Mouse (Mus musculus): ENCODE measurements around the gene Ptger1. TPM values are rescaled to one million over a fixed set of nuclear protein-coding genes. Genes with fewer than 3 reads are reported as not detected.

Gene Ptger1
- total and polyA plus RNA-seq, 3 experiments = 3.3 to 7.6 TPM; not detected in 1

DNA sequence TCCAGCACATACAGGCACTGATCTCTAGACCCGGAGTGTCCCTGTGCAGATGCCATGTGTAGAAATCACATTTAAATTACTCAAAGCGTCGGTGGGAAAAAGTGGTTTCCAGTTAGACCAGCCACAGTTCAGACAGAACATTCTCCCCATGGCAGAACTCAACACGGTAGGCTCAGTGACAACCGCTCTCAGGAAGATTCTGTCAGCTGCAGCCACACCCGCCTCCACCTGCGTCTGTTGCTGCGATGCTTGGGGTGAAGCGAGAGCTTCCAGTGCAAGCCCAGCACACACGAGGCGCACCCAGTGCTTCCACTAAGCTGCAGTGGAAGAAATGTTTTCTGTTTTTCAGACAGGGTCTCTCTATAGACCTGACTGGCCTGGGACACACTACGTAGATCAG, 13.4 kb downstream of the Ptger1 start:
- peaks cover 79 to 97% of the 10 kb centered on the region in 2 experiments for H3K36me3 ChIP-seq (replicated peaks in 1 of 2; ENCODE audit: control insufficient read depth in 1 of 2, insufficient read depth in 1 of 2, low read length in 1 of 2)
- no peak overlapping the region for H3K4me3 ChIP-seq (replicated peaks in 1 of 3; ENCODE audit: low read depth in 2 of 3, low read length in 2 of 3, poor library complexity in 1 of 3)
- no peaks in the 10 kb centered on the region for H3K9me3 ChIP-seq (replicated peaks; ENCODE audit: low read length)
- in situ Hi-C loops (cut with MboI; ENCODE audit: low pct_ligation_motif_present, low pct_unique_long_range_greater_than_20kb, low sequenced_read_pairs) (no loop called here), dilution Hi-C loops (cut with MboI; ENCODE audit: extremely low pct_ligation_motif_present, extremely low pct_unique_long_range_greater_than_20kb, low sequenced_read_pairs) (no loop called here)
- H3K27me3 ChIP-seq (replicated peaks) = no peaks in the 10 kb centered on the region
- DNase-seq (ENCODE audit: extremely low read depth) = no peak
- H3K9ac ChIP-seq (ENCODE audit: insufficient read depth, low read depth) = no peak overlapping the region
- H3K79me2 ChIP-seq (replicated peaks; ENCODE audit: control insufficient read depth, extremely low read depth, insufficient read depth, poor library complexity, severe bottlenecking) = no peaks in the 10 kb centered on the region
- H3K27ac ChIP-seq (ENCODE audit: insufficient read depth, low read depth) = no peak overlapping the region
- no peak overlapping the region for H3K4me2 ChIP-seq (ENCODE audit: insufficient read depth, low read depth, poor library complexity, severe bottlenecking)
- no peaks in the 10 kb centered on the region for H3K4me1 ChIP-seq (ENCODE audit: control insufficient read depth in 1 of 2, insufficient read depth in 2 of 2)
- TF ChIP-seq PAX5 (IDR thresholded peaks at IDR 0.05; ENCODE audit: low read length) = no peak
- no peak for TF ChIP-seq TBP (conservative IDR thresholded peaks at IDR 0.05; ENCODE audit: low read depth, low read length)
- TF ChIP-seq MEF2A (IDR thresholded peaks at IDR 0.05; ENCODE audit: borderline replicate concordance, low read depth, low read length) = no peak
- no peak for TF ChIP-seq ETS1 (conservative IDR thresholded peaks at IDR 0.05; ENCODE audit: low read depth, low read length)
- no peak for TF ChIP-seq IRF4 (IDR thresholded peaks at IDR 0.05; ENCODE audit: low read depth, low read length)

DNA sequence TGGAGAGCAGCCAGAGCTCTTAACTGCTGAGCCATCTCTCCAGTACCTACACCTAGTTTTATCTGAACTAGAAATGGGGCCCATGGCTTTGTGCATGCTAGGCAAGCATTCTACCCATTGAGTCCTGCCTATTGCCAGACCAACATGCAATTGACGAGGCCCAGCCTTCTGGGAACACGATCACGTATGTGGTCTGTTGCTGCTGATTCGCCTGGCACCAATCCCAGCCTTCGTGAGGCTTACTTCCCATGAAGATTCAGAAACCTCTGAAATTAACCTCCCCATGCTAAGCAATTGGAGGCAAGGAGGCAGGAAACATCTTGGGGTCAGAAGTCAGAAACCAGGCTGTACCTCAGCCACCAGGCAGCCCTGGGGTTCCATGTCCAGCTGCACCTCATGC, 14.1 kb downstream of the Ptger1 start:
- Histone ChIP-seq H3K36me3 (replicated peaks in 1 of 2; ENCODE audit: control insufficient read depth in 1 of 2, insufficient read depth in 1 of 2, low read length in 1 of 2) (peaks cover 83 to 97% of the 10 kb centered on the region in 2 experiments), H3K4me2 (ENCODE audit: insufficient read depth, low read depth, poor library complexity, severe bottlenecking) (no peak overlapping the region), H3K4me3 (replicated peaks in 1 of 3; ENCODE audit: low read depth in 2 of 3, low read length in 2 of 3, poor library complexity in 1 of 3) (no peak overlapping the region), H3K27ac (ENCODE audit: insufficient read depth, low read depth) (no peak overlapping the region), H3K4me1 (ENCODE audit: control insufficient read depth in 1 of 2, insufficient read depth in 2 of 2) (no peaks in the 10 kb centered on the region), H3K27me3 (replicated peaks) (no peaks in the 10 kb centered on the region), H3K79me2 (replicated peaks; ENCODE audit: control insufficient read depth, extremely low read depth, insufficient read depth, poor library complexity, severe bottlenecking) (no peaks in the 10 kb centered on the region), H3K9me3 (replicated peaks; ENCODE audit: low read length) (no peaks in the 10 kb centered on the region), H3K9ac (ENCODE audit: insufficient read depth, low read depth) (no peak overlapping the region)
- dilution Hi-C loops (cut with MboI; ENCODE audit: extremely low pct_ligation_motif_present, extremely low pct_unique_long_range_greater_than_20kb, low sequenced_read_pairs) (no loop called here), in situ Hi-C loops (cut with MboI; ENCODE audit: low pct_ligation_motif_present, low pct_unique_long_range_greater_than_20kb, low sequenced_read_pairs) (no loop called here)
- TF ChIP-seq BHLHE40 (IDR thresholded peaks at IDR 0.05; ENCODE audit: low read depth, low read length) = no peak
- no peak for TF ChIP-seq ZNF384 (IDR thresholded peaks at IDR 0.05; ENCODE audit: low read depth, low read length)
- TF ChIP-seq USF2 (conservative IDR thresholded peaks at IDR 0.05; ENCODE audit: low read depth, low read length) = no peak
- TF ChIP-seq JUND (conservative IDR thresholded peaks at IDR 0.05; ENCODE audit: low read depth, low read length) = no peak
- TF ChIP-seq SMC3 (IDR thresholded peaks at IDR 0.05; ENCODE audit: low read depth, low read length) = no peak
- TF ChIP-seq POLR2AphosphoS2 (IDR thresholded peaks at IDR 0.05; ENCODE audit: low read depth, low read length) = no peak
- no peak for TF ChIP-seq NELFE (IDR thresholded peaks at IDR 0.05; ENCODE audit: low read depth, low read length)
- TF ChIP-seq JUN (IDR thresholded peaks at IDR 0.05; ENCODE audit: insufficient read depth, low read depth, low read length) = no peak
- no peak for TF ChIP-seq CTCF (conservative IDR thresholded peaks at IDR 0.05 in 1 of 2, IDR thresholded peaks at IDR 0.05 in 1 of 2; ENCODE audit: low read depth in 2 of 2, low read length in 2 of 2)
- no peak for TF ChIP-seq MYC (IDR thresholded peaks at IDR 0.05; ENCODE audit: low read depth, low read length)
- TF ChIP-seq EP300 (IDR thresholded peaks at IDR 0.05; ENCODE audit: low read length) = no peak
- TF ChIP-seq ZC3H11A (IDR thresholded peaks at IDR 0.05; ENCODE audit: low read depth, low read length) = no peak
- no peak for DNase-seq (ENCODE audit: extremely low read depth)

Data from CH12.LX (cell line).